Mouse (Mus musculus) megakaryocyte, adult 5-6 weeks (primary cell): ENCODE results near the gene Map3k13. TPM values are rescaled to one million over a fixed set of nuclear protein-coding genes. Genes with fewer than 3 reads are reported as not detected.
A peak's percentile ranks its signal among the peaks of the same experiment; 100 is the strongest.
"Not testable (repeated sequence)": the region's sequence is repeated elsewhere in the genome, so short reads cannot be mapped to it uniquely, and the experiment has no call there.

ENCODE experiments used
- ATAC-seq: 2 replicates; pipeline ENCODE4 v1.8.0; 2016; ENCODE audit warnings: mild to moderate bottlenecking, inconsistent platforms; ENCODE audit not compliant: poor library complexity, severe bottlenecking
- total RNA-seq, 2 experiments: library from RNA; stranded (forward) in 1 of 2; stranded (reverse) in 1 of 2; fragments of 153-499, 151-499 nt in 1 of 2; fragments of 221-1000, 200-1000 nt in 1 of 2; gene quantifications; 2 replicates each; pipeline versions ENCODE4 v1.2.3 to v1.2.4; 2015 to 2017

Gene Map3k13
- total RNA-seq, 2 experiments from 2014 or later, result 0.04 TPM; not detected in 1

DNA sequence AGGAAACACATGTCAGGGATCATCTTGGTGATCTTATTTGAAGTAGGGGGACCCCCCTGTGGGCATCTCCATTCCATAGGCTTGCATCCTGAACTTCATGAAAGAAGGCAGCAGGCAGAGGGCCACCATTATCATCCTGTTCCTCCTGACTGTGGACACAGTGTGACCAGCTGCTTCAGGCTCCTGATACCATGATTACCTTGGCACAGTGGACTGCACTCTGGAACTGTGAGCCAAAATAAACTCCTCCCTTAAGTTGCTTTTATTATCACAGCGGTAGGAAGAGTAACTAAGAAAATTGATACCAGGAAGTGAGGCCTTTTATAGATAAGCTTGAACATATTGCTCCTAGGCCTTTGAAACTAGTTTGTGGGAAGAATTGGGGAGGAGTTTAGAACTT lies 12.7 kb downstream of the Map3k13 start:
- no peak for ATAC-seq

DNA sequence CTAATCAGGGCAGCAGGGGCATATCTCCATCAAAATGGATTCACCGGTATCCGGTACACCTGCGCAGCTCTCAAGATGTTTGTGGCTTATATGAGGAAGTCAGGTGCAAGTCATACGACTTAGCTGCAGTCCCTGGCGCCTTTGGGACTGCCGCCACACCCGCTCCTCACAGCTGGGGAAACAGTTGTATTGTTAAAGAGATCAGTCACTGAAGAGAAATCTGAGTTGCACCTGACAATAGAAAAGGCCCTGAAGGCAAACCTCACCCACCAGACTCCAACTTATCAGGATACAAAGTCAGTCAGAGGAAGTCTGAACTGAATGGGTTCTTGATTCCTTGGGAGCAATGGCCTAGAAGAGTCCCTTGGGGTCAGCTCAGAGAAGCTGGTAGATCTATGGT lies 13.6 kb downstream of the Map3k13 start:
- not testable (repeated sequence) for ATAC-seq

DNA sequence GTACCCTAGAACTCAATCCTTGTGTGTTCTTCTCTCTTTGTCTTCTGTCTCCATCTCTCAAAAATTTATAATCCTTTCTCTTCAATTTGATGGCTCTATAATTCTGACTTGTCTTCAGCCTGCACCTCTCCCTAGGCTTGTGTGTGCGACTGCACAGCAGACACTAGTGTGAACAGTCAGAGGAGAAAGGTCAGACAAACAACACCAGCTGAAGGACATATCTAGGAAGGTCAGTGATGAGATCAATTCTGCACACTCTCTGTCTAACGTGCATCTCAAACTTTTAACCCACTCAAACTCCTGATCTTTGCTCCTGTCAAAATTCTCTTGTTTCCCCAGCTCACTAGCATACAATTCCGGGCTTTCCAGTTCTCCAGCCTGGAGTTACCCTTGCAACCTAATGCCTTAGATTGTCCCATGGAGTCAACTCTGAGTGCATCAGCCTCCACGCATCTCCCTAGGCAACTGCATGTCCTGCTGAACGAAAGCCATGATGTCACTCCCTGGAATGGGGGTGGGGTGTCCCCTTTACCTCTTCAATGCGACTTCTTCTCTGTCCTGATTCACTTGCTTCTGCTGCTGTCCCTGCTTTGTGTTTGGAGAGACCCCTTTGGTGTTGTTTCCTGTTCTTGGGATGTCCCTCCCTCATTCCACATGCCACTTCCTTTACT lies 19.2 kb downstream of the Map3k13 start:
- ATAC-seq, result no peak

DNA sequence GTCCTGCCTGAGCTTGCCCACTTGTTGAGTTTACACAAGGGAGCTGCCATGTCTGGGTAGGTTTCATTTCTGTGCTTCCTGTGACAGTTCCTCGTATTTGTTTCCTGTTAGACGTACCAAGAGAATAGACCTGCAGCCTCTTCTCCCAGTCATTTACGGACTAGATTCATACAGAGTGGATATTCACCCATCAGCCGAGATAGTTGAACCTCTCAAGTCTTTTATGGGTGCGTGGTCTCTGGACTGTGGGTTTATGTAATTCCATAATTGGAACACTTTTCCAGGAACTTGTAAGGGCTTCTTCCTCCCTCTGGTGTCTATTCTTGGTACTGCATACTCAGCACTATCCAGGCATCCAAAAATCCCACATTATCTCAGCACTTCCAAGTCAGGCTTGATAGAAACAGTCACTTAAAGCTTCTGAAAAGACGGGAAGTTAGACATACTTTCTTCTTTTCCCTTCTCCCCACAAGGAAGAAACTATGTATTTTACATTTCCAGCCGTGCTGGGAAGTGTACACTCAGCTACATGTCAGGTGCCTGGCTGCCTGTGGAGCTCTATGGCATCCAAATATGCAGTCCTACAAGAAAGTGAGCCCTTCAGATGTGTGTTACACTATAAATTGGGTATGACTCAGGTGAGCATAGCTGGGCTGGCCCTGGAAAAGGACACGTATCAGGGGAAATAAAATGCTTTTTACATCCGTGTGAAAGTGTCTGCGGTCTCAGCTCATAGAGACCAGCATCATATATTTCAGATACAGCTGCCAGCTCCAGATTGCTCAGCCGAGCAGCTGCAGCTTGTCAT lies 20.9 kb downstream of the Map3k13 start:
- ATAC-seq, result peak; percentile 59

DNA sequence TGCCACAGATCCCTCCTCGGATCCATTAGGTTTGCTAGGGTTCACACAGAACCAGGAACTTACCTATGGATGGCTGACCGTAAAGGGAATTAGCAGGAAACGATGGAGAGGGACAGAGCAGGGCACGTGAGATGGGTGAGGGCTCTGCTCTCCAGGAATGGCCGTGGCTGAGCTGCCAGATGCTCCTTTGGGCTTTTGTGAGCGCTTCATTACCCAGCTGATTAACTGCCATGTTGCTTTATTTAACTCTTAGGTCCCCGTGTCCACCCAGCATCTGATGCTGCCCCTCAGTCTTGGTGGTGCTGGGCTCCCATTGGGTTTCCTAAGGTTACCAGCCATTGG lies 21.5 kb downstream of the Map3k13 start:
- ATAC-seq, result no peak

DNA sequence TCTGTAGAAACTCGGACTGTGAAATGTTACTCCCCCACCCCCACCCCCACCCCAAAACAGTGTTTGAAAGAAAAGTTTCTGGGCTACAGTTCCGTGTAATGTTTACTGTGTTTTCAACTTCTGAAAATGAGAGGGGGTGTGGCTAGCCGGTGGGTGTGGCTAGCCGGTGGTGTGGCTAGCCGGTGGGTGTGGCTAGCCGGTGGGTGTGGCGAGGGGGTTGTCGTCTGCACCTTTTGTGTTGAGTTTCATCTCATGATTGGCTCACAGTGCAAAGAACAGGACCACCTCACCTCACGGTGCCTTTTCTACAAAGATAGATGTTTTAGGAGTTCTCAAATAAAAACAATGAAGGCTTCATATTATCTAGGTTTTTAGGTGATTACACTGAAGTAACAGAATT lies 24.0 kb downstream of the Map3k13 start:
- ATAC-seq, result peak; percentile 54

DNA sequence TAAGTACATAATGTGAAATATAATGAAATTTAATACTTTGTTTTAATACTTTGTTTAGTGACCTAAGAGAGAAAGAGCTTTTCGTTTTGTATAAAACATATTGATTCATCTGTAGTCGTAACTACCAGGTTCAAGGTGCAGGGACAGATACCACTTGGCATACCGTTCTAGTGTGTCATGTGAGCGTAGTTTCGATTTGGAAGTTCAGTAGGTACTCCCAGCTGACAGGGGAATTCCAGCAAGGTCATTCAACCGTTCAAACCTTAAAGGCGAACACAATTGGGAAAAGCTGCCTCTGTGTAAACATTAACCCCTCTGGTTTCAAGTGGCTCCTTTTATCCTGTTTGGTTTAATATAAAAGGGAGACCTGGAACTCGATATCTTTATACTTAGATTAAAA lies 24.5 kb downstream of the Map3k13 start:
- no peak for ATAC-seq

- no peak for ATAC-seq
These were observed 31.5 kb downstream of the Map3k13 start for GRCm38 (mm10) chr16:21825612-21826031.

DNA sequence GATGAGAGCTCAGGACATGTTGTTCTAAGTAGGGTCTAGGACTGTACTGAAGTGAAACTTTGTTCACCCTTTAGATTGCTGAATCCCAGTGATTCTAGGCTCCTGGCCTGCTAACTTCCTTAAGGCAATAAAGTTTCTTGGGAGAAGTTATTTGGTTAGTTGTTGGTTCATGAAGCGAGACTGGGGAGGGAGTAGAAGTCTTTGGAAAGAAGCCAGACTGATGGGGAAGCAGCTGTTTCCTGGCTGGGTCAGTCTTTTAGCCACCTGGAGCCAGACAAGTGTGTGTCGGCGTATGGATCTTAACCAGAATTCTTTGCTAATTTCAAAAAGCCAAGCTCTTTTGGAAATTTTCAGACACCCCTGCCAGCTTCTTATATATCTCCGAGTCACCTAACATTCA lies 33.0 kb downstream of the Map3k13 start:
- no peak for ATAC-seq

GRCm38 (mm10) chr16:21827581-21827980 lies 33.4 kb downstream of the Map3k13 start:
- ATAC-seq, result no peak

DNA sequence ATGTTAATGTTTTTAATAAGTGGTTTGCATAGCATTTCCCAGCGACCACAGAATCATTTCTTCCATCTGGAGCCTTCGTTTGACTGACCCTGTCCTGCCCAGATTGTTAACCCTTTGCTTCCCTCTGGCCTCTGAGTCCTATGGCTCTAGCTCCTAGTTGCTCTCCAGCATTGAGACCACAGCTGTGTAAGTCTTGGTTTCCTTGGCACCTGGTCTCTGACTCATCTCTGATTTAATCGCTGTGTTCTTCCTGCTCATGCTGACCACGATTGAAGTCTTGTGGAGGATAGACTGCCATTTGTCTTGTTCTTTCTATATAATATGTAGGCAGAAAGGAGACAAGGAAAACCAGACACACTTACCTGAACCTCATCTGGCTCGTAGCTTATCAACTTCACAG lies 35.6 kb downstream of the Map3k13 start:
- ATAC-seq, result no peak

DNA sequence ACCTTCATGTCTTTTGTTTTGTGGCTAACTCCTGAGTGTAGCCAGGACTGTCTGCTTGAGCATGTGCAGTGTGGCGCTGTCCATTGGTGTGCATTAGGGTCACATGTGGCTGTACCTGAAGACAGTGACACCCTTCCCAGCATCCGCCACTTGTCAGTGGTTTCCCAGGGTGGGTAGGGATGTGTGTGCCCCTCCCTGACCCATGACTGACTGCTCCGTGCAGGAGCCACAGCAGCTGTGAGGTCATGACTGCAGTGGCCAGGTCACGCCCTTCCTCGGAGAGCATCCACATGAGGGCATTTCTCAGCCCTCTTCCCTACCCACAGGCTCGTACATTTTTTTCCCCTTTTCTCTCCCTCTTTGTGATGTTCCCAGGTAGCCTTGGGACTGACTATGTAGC lies 36.6 kb downstream of the Map3k13 start:
- no peak for ATAC-seq

DNA sequence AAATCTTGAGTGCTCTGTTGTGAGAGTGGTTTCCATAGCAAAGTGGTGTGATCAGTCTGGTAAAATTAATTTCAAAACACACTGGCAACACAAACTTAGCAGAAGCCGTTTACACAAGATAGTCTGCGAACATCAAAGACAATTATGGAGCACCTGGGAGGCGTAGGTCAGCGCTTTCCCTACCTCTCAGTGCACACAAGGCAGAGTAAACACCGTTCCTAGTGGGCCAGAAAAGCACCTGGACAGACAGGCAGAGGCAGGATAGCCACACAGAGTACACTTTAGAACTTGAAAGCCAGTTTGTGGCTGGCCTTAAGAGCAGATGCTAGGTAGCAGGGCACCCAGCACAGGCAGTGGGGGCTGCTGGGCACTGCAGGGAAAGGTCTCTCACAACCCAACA lies 37.6 kb downstream of the Map3k13 start:
- no peak for ATAC-seq

GRCm38 (mm10) chr16:21833469-21833868 lies 39.3 kb downstream of the Map3k13 start:
- ATAC-seq, result no peak

GRCm38 (mm10) chr16:21833970-21834369 lies 39.8 kb downstream of the Map3k13 start:
- ATAC-seq, result no peak

GRCm38 (mm10) chr16:21834866-21835583 lies 40.9 kb downstream of the Map3k13 start:
- no peak for ATAC-seq

DNA sequence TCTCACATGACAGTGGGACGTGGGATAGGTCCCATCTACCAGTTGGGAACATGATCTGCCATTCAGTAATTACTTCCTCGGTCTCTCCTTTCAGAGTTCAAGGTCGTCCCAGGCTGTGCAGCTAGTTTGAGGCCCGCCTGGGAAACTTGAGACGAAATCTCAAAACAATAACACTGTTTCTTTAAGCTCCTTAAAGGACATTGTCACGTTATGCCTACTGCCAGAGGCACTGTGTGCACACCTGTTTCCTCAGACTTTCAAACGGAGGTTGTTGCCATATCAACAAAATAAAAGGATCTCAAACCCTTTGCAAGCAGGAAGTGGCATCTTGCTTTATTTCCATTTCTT lies 41.4 kb downstream of the Map3k13 start:
- ATAC-seq, result no peak

DNA sequence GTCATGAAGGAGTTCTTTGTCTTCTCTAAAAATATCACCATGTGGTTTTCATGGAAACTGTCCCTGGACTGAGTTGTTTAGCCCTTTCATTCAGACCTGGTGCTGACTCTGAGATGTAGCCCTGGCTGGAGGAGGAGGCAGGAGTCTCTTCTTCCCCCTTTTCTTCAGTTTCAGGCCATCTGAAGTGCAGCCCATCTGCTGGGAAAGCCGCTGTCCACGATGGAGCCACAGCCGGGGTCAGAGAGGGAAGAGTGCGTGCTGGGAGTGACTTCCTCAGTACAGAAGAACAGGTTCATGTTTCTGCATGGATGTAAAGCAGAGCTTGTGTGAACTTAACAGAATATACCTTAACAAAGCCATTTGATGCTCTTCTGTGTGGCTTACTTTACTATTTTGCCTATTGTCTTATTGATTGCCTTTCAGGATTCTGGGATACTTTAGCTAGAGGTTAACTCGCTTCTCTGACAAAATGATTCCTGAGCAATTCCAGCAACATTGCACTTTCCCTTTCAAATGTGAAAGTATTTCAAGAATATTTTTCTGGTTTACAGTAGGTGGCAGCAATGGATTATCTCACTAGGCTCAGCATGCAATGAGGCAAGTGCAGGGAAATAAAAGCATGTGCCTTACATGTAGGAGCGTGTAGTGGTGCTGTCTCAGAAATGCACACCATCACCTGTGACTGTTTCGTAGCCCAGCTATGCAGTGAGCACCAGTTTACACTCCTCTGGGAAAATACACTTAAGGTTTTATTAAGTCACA lies 42.3 kb downstream of the Map3k13 start:
- no peak for ATAC-seq

DNA sequence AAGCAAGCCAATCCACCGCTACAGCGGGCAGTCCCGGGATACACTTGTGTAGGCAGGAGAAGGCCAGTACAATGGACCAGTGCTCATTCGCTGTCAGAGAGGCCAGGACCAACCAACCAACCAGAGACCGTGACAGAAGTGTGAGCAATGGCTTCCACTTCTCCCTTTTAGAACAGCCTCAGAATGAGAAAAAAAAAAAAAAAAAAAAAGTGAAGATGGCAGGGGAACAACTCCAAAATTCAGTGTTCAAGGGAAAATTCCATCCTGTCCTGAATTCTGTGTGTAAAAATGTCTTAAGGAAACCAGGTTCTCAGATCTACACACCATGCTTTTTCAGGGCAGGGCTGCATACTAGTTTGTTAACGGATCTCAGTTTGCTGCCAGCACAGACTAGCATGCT lies 43.5 kb downstream of the Map3k13 start:
- no peak for ATAC-seq

- ATAC-seq, result no peak
These were observed 51.9 kb downstream of the Map3k13 start for GRCm38 (mm10) chr16:21845800-21846671.
